Mouse (Mus musculus) brown adipose tissue, adult 24 weeks (tissue): ENCODE data around the gene Vmn1r175. TPM values are rescaled to one million over a fixed set of nuclear protein-coding genes. Genes with fewer than 3 reads are reported as not detected.
"Not testable (repeated sequence)": the region's sequence is repeated elsewhere in the genome, so short reads cannot be mapped to it uniquely, and the experiment has no call there.

Experiments
- H3K27ac ChIP-seq: fragments of 200-500 bp; replicated peaks from 2 replicates; pipeline ENCODE4 v1.5.1; 2012; ENCODE audit warnings: low read depth, mild to moderate bottlenecking, low read length
- H3K4me1 ChIP-seq: fragments of 200-500 bp; 2 replicates; pipeline ENCODE4 v1.6.1; 2012; ENCODE audit warnings: low read length, mixed read lengths; ENCODE audit not compliant: control insufficient read depth, insufficient read depth, insufficient read length
- H3K4me3 ChIP-seq: fragments of 200-500 bp; 2 replicates; pipeline ENCODE4 v1.5.1; 2012; ENCODE audit warnings: low read depth, mild to moderate bottlenecking, low read length, moderate library complexity; ENCODE audit not compliant: insufficient read depth
- polyA plus RNA-seq: library from polyadenylated mRNA; stranded (reverse); fragments of >200 nt; gene quantifications from 2 replicates; pipeline ENCODE4 v1.2.4, GENCODE M21; 2012; ENCODE audit not compliant: missing spikeins, insufficient read depth, insufficient read length

Vmn1r175 gene
- not detected in 2 replicates for polyA plus RNA-seq

- H3K27ac ChIP-seq, H3K4me3 ChIP-seq, H3K4me1 ChIP-seq: not testable (repeated sequence)
Measured at GRCm38 (mm10) chr7:23810543-23810942, at the start of gene Vmn1r175. Vmn1r175 (minus strand) TSS chr7:23810643.

DNA sequence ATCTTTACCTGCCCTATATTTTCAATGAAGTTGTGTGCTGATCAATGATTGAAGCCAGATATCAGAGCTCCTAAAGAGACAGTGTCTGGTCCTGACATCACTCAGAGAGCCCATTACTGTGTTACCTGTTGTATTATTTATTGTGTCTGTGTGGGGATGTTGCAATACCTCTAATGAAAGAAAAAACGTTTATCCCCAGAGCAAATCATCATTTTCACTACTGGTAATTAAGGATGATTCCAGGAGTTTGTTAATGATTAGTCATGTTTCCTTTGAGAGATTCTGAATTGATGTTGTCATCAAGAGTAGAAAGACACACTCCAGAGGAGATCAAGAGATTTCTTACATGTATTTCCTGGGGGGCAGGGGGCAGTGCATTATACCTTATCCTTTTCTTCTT, 26.8 kb upstream of the Vmn1r175 start, which contains the start of gene Vmn1r176:
Gene Vmn1r176 (minus strand): TSS at position 101 of the 400 bp plus-strand sequence.
- not testable (repeated sequence) for H3K27ac ChIP-seq, H3K4me1 ChIP-seq, H3K4me3 ChIP-seq

DNA sequence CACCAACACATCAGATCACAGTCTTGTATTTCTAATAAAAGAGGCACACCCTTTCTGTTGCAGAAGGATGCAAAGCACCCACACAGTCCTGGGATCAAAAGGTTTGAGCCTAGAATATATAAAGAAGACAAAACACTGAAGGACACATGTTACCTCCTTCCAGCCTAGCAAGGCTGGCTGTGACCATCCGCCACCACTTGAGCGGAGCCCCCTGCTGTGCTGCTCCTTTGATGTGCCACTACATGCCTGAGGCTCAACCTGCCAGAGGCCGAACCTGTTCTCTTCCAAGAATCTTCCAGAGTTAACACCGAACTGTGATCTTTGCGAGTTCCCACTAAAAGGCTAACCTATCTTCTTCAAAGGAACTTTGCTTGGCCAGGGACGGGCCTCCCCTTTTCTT, 25.9 kb downstream of the Vmn1r175 start:
- H3K4me1 ChIP-seq = no peaks in the 10 kb centered on the region
- H3K27ac ChIP-seq = no peak overlapping the region
- no peak overlapping the region for H3K4me3 ChIP-seq

Other genes starting within 250 kb of the Vmn1r175 start
- not detected in 2 replicates for gene Vmn1r169, start 235.1 kb downstream of the Vmn1r175 start, polyA plus RNA-seq
- gene Vmn1r170, start 204.5 kb downstream of the Vmn1r175 start, polyA plus RNA-seq = not detected in 2 replicates
- not detected in 2 replicates for gene Vmn1r171, start 179.9 kb downstream of the Vmn1r175 start, polyA plus RNA-seq
- not detected in 2 replicates for gene Vmn1r172, start 152.3 kb downstream of the Vmn1r175 start, polyA plus RNA-seq
- gene Vmn1r173, start 109.9 kb downstream of the Vmn1r175 start, polyA plus RNA-seq = not detected in 2 replicates
- gene Vmn1r174, start 58.4 kb downstream of the Vmn1r175 start, polyA plus RNA-seq = not detected in 2 replicates
- not detected in 2 replicates for gene Vmn1r176, start 26.7 kb upstream of the Vmn1r175 start, polyA plus RNA-seq
- not detected in 2 replicates for gene Vmn1r177, start 55.8 kb upstream of the Vmn1r175 start, polyA plus RNA-seq
- gene Vmn1r178, start 81.4 kb upstream of the Vmn1r175 start, polyA plus RNA-seq = not detected in 2 replicates
- not detected in 2 replicates for gene Vmn1r179, start 116.3 kb upstream of the Vmn1r175 start, polyA plus RNA-seq
- gene Vmn1r180, start 140.0 kb upstream of the Vmn1r175 start, polyA plus RNA-seq = not detected in 2 replicates
- gene Vmn1r181, start 164.0 kb upstream of the Vmn1r175 start, polyA plus RNA-seq = not detected in 2 replicates
- not detected in 2 replicates for gene V1rd19, start 191.0 kb upstream of the Vmn1r175 start, polyA plus RNA-seq
- gene Vmn1r183, start 242.6 kb upstream of the Vmn1r175 start, polyA plus RNA-seq = not detected in 2 replicates